Mouse (Mus musculus) heart, embryonic 16.5 days (tissue): Measurements from ENCODE around the gene Prg3. TPM values are rescaled to one million over a fixed set of nuclear protein-coding genes. Genes with fewer than 3 reads are reported as not detected.

Experiments
- ATAC-seq: fragments of 200-750 bp; cut with Nextera tagmentation; replicated peaks from 2 replicates; pipeline ENCODE4 v1.8.0; 2017; ENCODE audit warnings: moderate number of reproducible peaks; ENCODE audit not compliant: insufficient read depth, low FRiP score; ENCODE audit errors: extremely low read depth
- H3K27ac ChIP-seq: fragments of 300-500 bp; sonication (generic); 2 replicates; pipeline ENCODE4 v1.5.1; 2014; ENCODE audit warnings: mild to moderate bottlenecking, low read length, control low read depth, moderate library complexity
- H3K27me3 ChIP-seq: fragments of 300-500 bp; sonication (generic); 2 replicates; pipeline ENCODE4 v1.6.1; 2014; ENCODE audit warnings: low read length, mixed read lengths; ENCODE audit not compliant: control insufficient read depth, insufficient read depth
- H3K36me3 ChIP-seq: fragments of 300-500 bp; sonication (generic); 2 replicates; pipeline ENCODE4 v1.6.1; 2014; ENCODE audit not compliant: control insufficient read depth, insufficient read depth
- H3K4me1 ChIP-seq: fragments of 300-500 bp; sonication (generic); 2 replicates; pipeline ENCODE4 v1.6.1; 2014; ENCODE audit warnings: low read length, mixed read lengths; ENCODE audit not compliant: control insufficient read depth, insufficient read depth
- H3K4me2 ChIP-seq: fragments of 300-500 bp; sonication (generic); 2 replicates; pipeline ENCODE4 v1.6.1; 2014; ENCODE audit warnings: low read depth, mild to moderate bottlenecking, control low read depth, low read length
- H3K4me3 ChIP-seq: fragments of 300-500 bp; sonication (generic); 2 replicates; pipeline ENCODE4 v1.5.1; 2014; ENCODE audit warnings: mild to moderate bottlenecking, control low read depth, low read length
- H3K9ac ChIP-seq: fragments of 300-500 bp; sonication (generic); 2 replicates; pipeline ENCODE4 v1.6.1; 2014; ENCODE audit warnings: low read length, control low read depth
- H3K9me3 ChIP-seq: fragments of 300-500 bp; sonication (generic); replicated peaks from 2 replicates; pipeline ENCODE4 v1.6.1; 2016; ENCODE audit warnings: low read length; ENCODE audit not compliant: control insufficient read depth
- WGBS: fragments of 180-500 bp; shearing (Covaris S2); extraction: QIAGEN DNeasy Blood & Tissue Kit; methylation state at CpG from one replicate; pipeline ENCODE4 v1.1.7; 2014; 5-methylcytosine and 5-hydroxymethylcytosine counted together
- polyA plus RNA-seq: library from polyadenylated mRNA; unstranded; fragments of >200 nt; fragmentation: Nextera tagmentation; extraction: Ambion mirVana; gene quantifications from 2 replicates; pipeline ENCODE4 v1.2.1, GENCODE M21; 2015

Gene Prg3
- polyA plus RNA-seq, 1 experiment from 2014 or later = 0.34 TPM

DNA sequence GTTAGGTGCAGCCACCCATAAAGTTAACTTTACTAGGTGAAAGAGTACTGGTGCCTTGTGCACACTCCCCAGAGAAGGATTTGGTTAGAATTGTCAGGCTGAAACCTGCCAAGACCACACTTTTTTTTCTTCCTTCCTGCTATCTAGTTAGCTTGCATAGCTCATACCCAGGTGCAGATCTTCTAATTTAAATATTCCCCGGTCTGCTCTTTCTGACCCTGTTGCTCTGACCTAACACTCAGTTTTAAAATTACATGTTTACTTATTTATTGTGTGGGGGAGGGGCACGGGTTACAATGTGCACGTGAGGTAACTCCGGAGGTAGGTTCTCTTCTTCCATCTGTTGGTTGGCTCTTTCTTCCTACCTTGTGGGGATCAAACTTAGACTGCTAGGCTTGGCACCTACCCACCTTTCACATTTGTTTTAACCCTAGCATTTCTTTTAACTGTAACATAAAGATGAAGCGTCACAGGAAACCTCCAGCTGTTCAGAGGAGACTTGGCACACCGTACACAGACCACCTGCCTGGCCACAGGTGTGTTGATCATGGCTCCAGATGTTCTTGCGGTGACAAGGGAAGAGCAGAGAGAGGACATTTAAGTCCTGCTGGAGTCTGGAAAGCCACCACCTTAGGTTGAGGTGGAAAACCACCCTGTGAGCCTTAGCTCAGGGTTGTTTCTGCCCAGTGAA lies 23.8 kb upstream of the Prg3 start:
- 83% methylated on average over 7 of the region's 7 CpGs for WGBS
- ATAC-seq = no peak
- no peaks in the 10 kb centered on the region for H3K36me3 ChIP-seq

DNA sequence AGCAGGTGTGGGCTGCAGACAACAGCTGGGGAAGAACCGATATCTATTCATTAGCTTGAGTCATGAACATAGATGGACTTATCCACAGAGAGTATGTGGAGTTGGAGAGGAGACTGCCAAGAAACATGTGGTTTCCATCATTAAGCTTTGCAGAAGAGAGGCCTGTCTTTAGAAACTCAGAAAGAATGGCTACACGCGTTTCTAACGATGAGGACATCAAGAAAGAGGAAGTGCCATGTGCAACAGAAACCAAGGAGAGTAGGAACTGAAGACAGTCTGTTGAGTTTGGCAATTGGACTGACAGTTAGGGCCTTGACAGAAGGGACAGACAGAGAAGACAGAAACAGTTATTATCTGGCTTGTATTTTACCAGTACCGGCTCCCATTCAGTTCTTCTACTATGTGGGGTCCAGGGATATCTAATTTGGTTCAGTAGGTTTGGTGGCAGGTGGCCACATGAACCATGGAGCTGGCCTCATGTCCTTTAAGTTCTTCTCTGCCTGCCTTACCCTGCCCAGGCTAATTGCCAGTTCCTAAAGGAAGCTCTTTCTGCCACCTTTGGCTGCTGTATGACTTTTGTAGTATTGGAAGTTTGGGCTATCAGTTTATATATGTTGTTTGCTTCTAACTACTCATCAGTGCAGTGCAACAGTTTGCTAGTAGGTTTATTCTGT lies 20.6 kb upstream of the Prg3 start:
- WGBS = 72% methylated on average over 5 of the region's 5 CpGs
- Histone ChIP-seq H3K4me2 (no peak overlapping the region), H3K4me3 (no peak overlapping the region), H3K4me1 (no peaks in the 10 kb centered on the region), H3K36me3 (no peaks in the 10 kb centered on the region), H3K27me3 (no peaks in the 10 kb centered on the region), H3K9ac (no peak overlapping the region), H3K27ac (no peak overlapping the region), H3K9me3 (no peaks in the 10 kb centered on the region)
- ATAC-seq = no peak

More for the DNA sequence above, 23.8 kb upstream of the Prg3 start:
- no peak overlapping the region for H3K4me3 ChIP-seq
- H3K4me2 ChIP-seq = no peak overlapping the region
- H3K27me3 ChIP-seq = no peaks in the 10 kb centered on the region
- H3K4me1 ChIP-seq = no peaks in the 10 kb centered on the region
- H3K9me3 ChIP-seq = no peaks in the 10 kb centered on the region
- H3K9ac ChIP-seq = no peak overlapping the region
- H3K27ac ChIP-seq = no peak overlapping the region

DNA sequence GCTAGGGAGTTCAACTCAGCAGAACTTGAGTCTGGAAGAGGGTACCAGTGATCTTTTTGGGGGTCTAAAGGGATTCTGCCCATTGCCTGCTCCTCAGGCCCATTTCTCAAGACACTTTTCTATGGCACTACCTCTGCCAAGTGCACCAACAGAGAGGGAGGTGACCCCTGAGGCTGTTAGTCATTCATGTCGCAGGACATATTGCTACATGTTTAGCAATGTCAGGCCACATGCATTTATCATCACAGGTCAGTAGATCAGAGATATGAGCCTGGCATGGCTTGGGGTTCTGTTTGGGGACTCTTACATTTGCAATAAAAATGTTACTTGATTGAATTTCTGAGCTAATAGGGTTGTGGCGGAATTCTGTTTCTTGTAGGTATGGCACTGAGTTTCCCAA lies 12.4 kb upstream of the Prg3 start:
- no peaks in the 10 kb centered on the region for H3K27me3 ChIP-seq
- H3K36me3 ChIP-seq = no peaks in the 10 kb centered on the region
- H3K4me3 ChIP-seq = no peak overlapping the region
- no peaks in the 10 kb centered on the region for H3K9me3 ChIP-seq
- no peaks in the 10 kb centered on the region for H3K4me1 ChIP-seq
- no peak for ATAC-seq
- WGBS = 85% methylated on average over 2 of the region's 2 CpGs
- no peak overlapping the region for H3K4me2 ChIP-seq
- H3K9ac ChIP-seq = no peak overlapping the region
- no peak overlapping the region for H3K27ac ChIP-seq

DNA sequence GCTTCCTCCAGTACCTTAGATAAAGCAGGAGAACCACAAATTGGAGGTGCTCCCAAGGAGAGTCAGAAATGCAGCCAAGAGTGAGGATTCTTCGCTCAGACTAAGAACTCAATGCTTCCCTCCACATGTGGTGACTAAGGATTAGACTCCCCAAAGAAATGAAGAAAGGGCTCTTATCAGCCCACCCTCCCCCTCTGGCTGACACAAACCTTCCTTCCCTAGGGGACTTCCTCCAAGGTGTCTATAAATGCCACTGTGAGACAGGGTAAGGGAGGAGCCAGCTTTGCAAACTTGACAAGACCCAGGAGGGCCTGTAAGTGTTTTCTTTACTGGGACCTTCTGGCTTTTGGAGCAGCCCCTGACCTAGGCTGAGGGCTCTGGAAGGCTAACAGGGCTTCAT lies 7.8 kb upstream of the Prg3 start, which contains the start of gene Prg2:
Gene Prg2, plus strand, starts transcription at position 274 of the 400 bp plus-strand sequence.
- no peak within 1 kb of the TSS for H3K27ac ChIP-seq
- ATAC-seq = no peak
- WGBS = 41% methylated on average over 1 of the region's 1 CpGs

DNA sequence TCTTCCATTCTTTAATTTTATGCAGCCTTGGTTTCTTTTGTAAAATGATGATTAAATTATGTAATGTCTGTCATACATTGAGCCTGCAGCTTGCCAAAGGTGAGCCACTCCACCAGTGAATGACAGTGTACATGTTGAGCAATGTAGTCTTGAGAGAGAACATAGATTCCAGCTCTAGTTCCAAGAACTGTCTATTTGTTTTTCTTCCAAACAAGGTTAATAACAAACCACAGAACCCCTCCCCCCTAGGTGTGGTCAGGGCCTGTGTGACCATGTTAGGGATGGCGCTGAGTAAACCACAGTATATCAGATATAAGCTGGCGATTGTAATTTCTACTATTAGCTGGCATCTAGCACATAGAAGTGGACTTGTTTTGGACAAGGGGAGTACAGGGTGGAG lies 8.4 kb downstream of the Prg3 start:
- Histone ChIP-seq H3K36me3 (no peaks in the 10 kb centered on the region), H3K4me3 (no peak overlapping the region), H3K4me1 (no peaks in the 10 kb centered on the region), H3K27me3 (no peaks in the 10 kb centered on the region), H3K4me2 (no peak overlapping the region), H3K27ac (no peak overlapping the region), H3K9me3 (no peaks in the 10 kb centered on the region), H3K9ac (no peak overlapping the region)
- no peak for ATAC-seq
- 84% methylated on average over 2 of the region's 2 CpGs for WGBS

More for the DNA sequence above, 7.8 kb upstream of the Prg3 start, which contains the start of gene Prg2:
- no peak within 1 kb of the TSS for H3K4me3 ChIP-seq
- H3K27me3 ChIP-seq = no peaks in the 10 kb centered on the region
- no peaks in the 10 kb centered on the region for H3K4me1 ChIP-seq
- no peaks in the 10 kb centered on the region for H3K36me3 ChIP-seq
- H3K9ac ChIP-seq = no peak within 1 kb of the TSS
- no peak within 1 kb of the TSS for H3K4me2 ChIP-seq
- H3K9me3 ChIP-seq = no peaks in the 10 kb centered on the region

DNA sequence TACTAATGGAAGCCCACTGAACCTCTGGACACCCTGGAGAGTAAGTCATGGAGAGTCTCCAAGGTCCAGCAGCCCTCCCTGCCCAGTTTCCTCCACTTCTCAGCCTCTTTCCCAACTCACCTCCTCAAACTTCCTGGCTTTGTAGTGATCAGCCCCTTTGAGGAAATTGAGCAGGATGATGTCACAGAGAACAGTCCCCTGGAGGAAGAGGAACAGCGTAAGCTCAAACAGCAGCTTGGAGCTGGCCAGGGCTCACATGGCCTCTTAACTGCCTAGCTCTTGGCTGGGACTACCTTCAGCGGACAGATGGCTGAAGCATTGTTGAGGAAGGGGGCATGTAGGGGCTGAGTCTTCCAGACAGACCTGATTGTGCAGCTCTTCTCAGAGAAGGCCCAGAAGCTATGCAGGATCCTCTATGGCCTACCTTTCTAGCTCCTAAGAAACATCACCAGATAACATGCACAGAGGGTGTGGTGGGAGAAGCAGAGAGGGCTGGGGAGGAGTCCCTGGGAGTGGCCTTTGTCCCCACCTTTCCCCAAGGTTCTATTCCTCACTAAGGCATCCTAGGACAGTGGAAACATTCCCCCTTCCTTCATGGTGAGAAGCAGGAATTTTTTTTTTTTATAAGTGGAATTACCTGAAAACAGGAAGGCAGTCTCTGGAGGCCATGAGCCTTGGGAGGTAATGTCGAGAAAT lies 11.6 kb downstream of the Prg3 start:
- ATAC-seq = peak; percentile 46; the same call in 1 of the 2 replicates
- no peaks in the 10 kb centered on the region for H3K36me3 ChIP-seq
- no peak overlapping the region for H3K9ac ChIP-seq
- H3K4me2 ChIP-seq = no peak overlapping the region
- H3K9me3 ChIP-seq = no peaks in the 10 kb centered on the region
- no peaks in the 10 kb centered on the region for H3K4me1 ChIP-seq
- no peak overlapping the region for H3K4me3 ChIP-seq
- WGBS = 53% methylated on average over 3 of the region's 3 CpGs
- H3K27me3 ChIP-seq = no peaks in the 10 kb centered on the region
- H3K27ac ChIP-seq = peak overlapping the region; percentile 65

DNA sequence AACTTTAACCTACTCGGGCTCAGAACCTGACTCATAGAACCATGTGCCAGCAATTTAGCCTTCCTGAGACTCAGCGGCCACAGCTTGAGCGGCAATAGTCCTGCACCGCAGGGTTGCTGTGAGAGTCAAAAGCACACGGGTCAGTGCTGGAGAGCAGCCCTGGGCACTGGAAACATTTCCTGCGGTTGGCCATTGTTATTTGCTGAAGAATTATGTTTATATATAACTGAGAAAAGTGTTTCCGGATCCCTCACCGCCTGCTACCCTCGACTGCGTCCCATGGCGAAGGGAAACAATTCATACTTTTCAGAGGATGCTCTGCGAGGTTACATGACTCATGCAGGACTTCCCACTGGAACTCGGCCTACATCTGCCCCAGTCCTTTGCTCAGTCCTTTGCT lies 13.5 kb downstream of the Prg3 start:
- Histone ChIP-seq H3K9ac (no peak overlapping the region), H3K27me3 (no peaks in the 10 kb centered on the region), H3K4me3 (no peak overlapping the region), H3K4me1 (no peaks in the 10 kb centered on the region), H3K4me2 (no peak overlapping the region), H3K9me3 (no peaks in the 10 kb centered on the region), H3K36me3 (no peaks in the 10 kb centered on the region), H3K27ac (peak overlapping the region; percentile 34; the same call in 1 of the 2 replicates)
- 0 out of 2 replicates have a peak, but pooled peaks have one; percentile 24 for ATAC-seq
- 74% methylated on average over 13 of the region's 13 CpGs for WGBS

DNA sequence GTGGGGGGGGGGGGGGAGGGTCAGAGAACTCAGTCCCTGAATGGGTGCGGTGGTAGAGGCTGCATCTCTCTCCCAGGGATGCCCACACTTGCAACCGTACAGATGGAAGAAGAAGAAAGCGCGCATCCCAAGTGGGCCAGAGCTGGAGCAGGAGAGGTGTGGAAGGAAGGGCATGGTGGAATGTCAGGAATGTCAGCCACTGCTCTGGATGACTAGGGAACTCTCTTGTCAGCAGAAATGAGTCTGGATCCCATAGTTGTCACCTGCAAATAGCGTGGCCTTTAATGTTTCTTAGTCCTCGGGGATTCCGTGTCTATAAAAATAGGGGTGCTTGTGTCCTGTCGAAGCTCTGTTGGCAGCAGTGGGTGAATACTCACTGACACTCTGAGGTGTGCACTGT lies 14.6 kb downstream of the Prg3 start:
- no peaks in the 10 kb centered on the region for H3K9me3 ChIP-seq

DNA sequence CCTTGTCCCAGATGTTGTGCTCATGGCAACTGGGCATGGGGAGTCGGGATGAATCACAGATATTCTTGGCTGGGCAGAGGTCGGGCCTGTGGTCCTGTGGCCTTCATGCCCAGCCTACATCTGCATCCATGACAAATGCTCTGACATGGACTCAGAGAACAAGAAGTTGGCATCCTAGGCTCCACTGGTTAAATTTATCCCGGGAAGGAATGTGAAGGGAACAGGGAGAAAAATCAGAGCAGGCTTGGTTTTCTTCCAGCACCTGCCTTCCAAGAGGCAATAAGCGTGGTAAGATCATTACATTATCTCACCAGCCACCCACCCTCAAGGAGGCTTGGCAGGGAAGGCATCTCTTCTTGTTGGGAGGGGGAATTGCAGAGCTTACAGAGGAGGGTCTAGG lies 16.3 kb downstream of the Prg3 start:
- Histone ChIP-seq H3K27me3 (no peaks in the 10 kb centered on the region), H3K4me3 (no peak overlapping the region), H3K4me2 (no peak overlapping the region), H3K9ac (no peak overlapping the region), H3K27ac (no peak overlapping the region), H3K4me1 (no peaks in the 10 kb centered on the region), H3K9me3 (no peaks in the 10 kb centered on the region), H3K36me3 (no peaks in the 10 kb centered on the region)
- 72% methylated on average over 4 of the region's 4 CpGs for WGBS
- no peak for ATAC-seq

More for the DNA sequence above, 14.6 kb downstream of the Prg3 start:
- H3K36me3 ChIP-seq = no peaks in the 10 kb centered on the region
- no peak overlapping the region for H3K27ac ChIP-seq
- H3K27me3 ChIP-seq = no peaks in the 10 kb centered on the region
- no peak overlapping the region for H3K9ac ChIP-seq
- 38% methylated on average over 8 of the region's 8 CpGs for whole genome bisulfite sequencing
- H3K4me3 ChIP-seq = no peak overlapping the region
- H3K4me1 ChIP-seq = no peaks in the 10 kb centered on the region
- H3K4me2 ChIP-seq = no peak overlapping the region
- ATAC-seq = peak; percentile 44; the same call in 1 of the 2 replicates
